Mouse (Mus musculus) embryonic fibroblast, embryonic 13.5 days (primary cell): ENCODE data around the gene Atp10a.

Experiments
- CTCF ChIP-seq: IDR thresholded peaks from 2 replicates; pipeline ENCODE4 v1.5.1; 2011; ENCODE audit warnings: mild to moderate bottlenecking, control low read depth, low read length, moderate library complexity, borderline replicate concordance; ENCODE audit not compliant: insufficient read depth
- POLR2A ChIP-seq: IDR thresholded peaks from 2 replicates; pipeline ENCODE4 v1.6.1; 2011; ENCODE audit warnings: low read depth, mild to moderate bottlenecking, control low read depth, low read length, moderate library complexity

DNA sequence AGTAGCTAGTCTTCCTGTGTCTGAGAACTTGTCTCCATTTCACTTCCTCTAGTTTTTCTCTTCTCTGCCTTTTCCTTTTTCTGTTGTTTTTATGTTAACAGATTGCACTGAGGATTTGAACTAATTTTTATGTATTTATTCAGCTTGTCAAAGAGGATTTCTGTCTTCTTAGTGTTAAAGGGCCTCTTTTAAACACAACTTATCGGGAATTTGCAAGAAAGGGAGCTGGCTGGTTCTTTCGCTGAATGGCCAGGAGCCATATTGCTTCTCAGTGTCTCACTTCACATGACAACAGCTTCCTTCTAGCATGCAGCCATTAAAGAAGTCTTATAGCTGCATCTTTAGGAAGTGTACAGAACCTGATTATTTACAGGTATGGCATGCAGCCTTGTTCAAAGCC is 16.3 kb upstream of the Atp10a start:
- TF ChIP-seq CTCF (no peak), POLR2A (no peak)
